Mouse (Mus musculus): ENCODE data around the gene 1700014D04Rik.

DNA sequence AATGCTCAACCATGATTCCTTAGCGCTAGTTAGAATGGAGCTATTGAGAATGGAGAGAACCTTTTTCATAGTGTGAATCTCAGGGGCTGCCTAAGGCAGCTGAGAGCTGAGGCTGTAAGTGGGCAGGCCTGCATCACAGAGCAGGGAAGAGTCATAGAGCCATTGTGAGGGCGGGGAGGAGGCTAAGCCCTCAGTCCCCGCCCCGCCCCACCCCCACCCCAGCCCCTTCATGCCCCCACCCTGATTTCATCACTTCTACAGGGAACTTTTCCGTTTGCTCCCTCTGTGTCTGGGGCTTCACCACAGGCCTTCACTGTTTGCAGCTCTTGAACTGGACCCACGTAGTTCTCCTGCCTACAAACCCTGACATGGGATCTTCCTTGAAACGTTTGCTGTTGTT, 14.9 kb downstream of the 1700014D04Rik start, which contains the start of gene Spata31d1d:
- TF ChIP-seq CTCF (IDR thresholded peaks at IDR 0.05; ENCODE audit: control insufficient read depth, insufficient read depth, insufficient read length) (no peak), USF1 (IDR thresholded peaks at IDR 0.05; ENCODE audit: low read depth) (no peak), MAX (IDR thresholded peaks at IDR 0.05) (no peak), CEBPB (IDR thresholded peaks at IDR 0.05; ENCODE audit: low read depth) (no peak), MYOD1 (IDR thresholded peaks at IDR 0.05; ENCODE audit: control insufficient read depth, insufficient read length, low read depth) (no peak)
